Mouse (Mus musculus): ENCODE results near the gene Gm5136. TPM values are rescaled to one million over a fixed set of nuclear protein-coding genes. Genes with fewer than 3 reads are reported as not detected.

Gene Gm5136
- not detected in 2 replicates for polyA plus RNA-seq (2012; rRNA removed; ENCODE audit: low replicate concordance)

GRCm38 (mm10) chr10:108699946-108700345 lies at the start of gene Gm5136:
Gene Gm5136, minus strand, starts transcription at chr10:108700160.

